In genomic region chr9:78350007-78350406, GRCm38 (mm10) we compare ENCODE assay signal across 11 mouse cellular contexts. TPM values are rescaled to one million over a fixed set of nuclear protein-coding genes. Genes with fewer than 3 reads are reported as not detected.
"Had no signal": no experiment of that assay in that cellular context is flagged by ENCODE, and none has a peak within 500 bp of the region (broad histone marks: within the 10 kb centered on the region; RNA-seq: fewer than 3 reads in every experiment).

No protein-coding gene starts in this region.

RNA-seq across cellular contexts. Expression of gene Gsta2, which starts 5.6 kb away (rescaled TPM):
- total RNA-seq: left cerebral cortex, postnatal 10 days; left cerebral cortex, postnatal 14 days; left cerebral cortex, postnatal 36 days; left cerebral cortex, postnatal 4 days; megakaryocyte progenitor cell, adult 5-6 weeks; megakaryocyte, adult 5-6 weeks; megakaryocyte-erythroid progenitor cell, adult 5-6 weeks; midbrain, postnatal 0 days; monocyte, adult 5-6 weeks had no signal

RNA-seq across cellular contexts. Expression of gene Dppa5a, which starts 18.0 kb away (rescaled TPM):
- total RNA-seq: left cerebral cortex, postnatal 14 days; left cerebral cortex, postnatal 25 days; left cerebral cortex, postnatal 36 days; liver, adult 2 months; megakaryocyte progenitor cell, adult 5-6 weeks; megakaryocyte, adult 5-6 weeks; megakaryocyte-erythroid progenitor cell, adult 5-6 weeks; monocyte, adult 5-6 weeks had no signal

RNA-seq across cellular contexts. Expression of gene Omt2b, which starts 22.6 kb away (rescaled TPM):
- total RNA-seq: left cerebral cortex, postnatal 10 days; left cerebral cortex, postnatal 14 days; left cerebral cortex, postnatal 25 days; left cerebral cortex, postnatal 36 days; left cerebral cortex, postnatal 4 days; liver, adult 2 months; megakaryocyte progenitor cell, adult 5-6 weeks; megakaryocyte, adult 5-6 weeks; megakaryocyte-erythroid progenitor cell, adult 5-6 weeks; midbrain, postnatal 0 days; monocyte, adult 5-6 weeks had no signal

RNA-seq across cellular contexts. Expression of gene Ooep, which starts 28.5 kb away (rescaled TPM):
- total RNA-seq: left cerebral cortex, postnatal 14 days; left cerebral cortex, postnatal 36 days; liver, adult 2 months; megakaryocyte progenitor cell, adult 5-6 weeks; megakaryocyte, adult 5-6 weeks; megakaryocyte-erythroid progenitor cell, adult 5-6 weeks; monocyte, adult 5-6 weeks had no signal

RNA-seq across cellular contexts. Expression of gene Omt2a, which starts 35.4 kb away (rescaled TPM):
- total RNA-seq: left cerebral cortex, postnatal 10 days; left cerebral cortex, postnatal 14 days; left cerebral cortex, postnatal 25 days; left cerebral cortex, postnatal 36 days; left cerebral cortex, postnatal 4 days; liver, adult 2 months; megakaryocyte progenitor cell, adult 5-6 weeks; megakaryocyte, adult 5-6 weeks; megakaryocyte-erythroid progenitor cell, adult 5-6 weeks; midbrain, postnatal 0 days; monocyte, adult 5-6 weeks had no signal
